Mouse (Mus musculus) kidney, adult 2 months (tissue): ENCODE measurements around the gene Gm49318.

Experiments
- CTCF ChIP-seq: fragments of 200-500 bp; conservative IDR thresholded peaks from 2 replicates; pipeline ENCODE4 v1.5.1; 2011; ENCODE audit warnings: low read depth, mild to moderate bottlenecking, control low read depth, low read length, moderate library complexity, mixed read lengths; ENCODE audit not compliant: insufficient read depth, insufficient read length
- POLR2A ChIP-seq: fragments of 200-500 bp; IDR thresholded peaks from one replicate; pipeline ENCODE4 v1.6.1; 2011; ENCODE audit warnings: low read depth, low read length, control low read depth

DNA sequence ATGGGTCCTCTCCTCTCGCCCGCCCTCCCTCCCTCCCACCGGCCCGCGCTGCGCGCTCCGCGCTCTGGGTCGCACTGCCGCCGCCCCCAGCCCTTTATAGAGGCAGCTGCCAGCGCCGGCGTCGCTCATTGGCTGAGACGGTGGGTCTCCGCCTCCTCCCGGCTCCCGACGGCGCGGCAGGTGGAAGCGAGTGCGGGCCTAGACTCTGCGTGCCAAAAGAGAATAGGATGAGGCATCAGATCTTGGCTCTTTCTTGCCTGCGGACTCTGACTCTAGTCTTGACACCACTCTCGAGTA, 19.2 kb downstream of the Gm49318 start, which contains the start of gene Elavl3:
- TF ChIP-seq CTCF (no peak), POLR2A (no peak)
